Mouse (Mus musculus): ENCODE measurements around the gene Dzank1.

Dzank1 gene

GRCm38 (mm10) chr2:144467203-144467602 is 60.0 kb downstream of the Dzank1 start:
- no peak for DNase-seq (ENCODE audit: low read depth, low spot score)

GRCm38 (mm10) chr2:144465876-144466575 is 61.2 kb downstream of the Dzank1 start:
- no peak for DNase-seq (ENCODE audit: low read depth, low spot score)

- no peak for DNase-seq (ENCODE audit: low read depth, low spot score)
Measured at GRCm38 (mm10) chr2:144464799-144465760, 62.1 kb downstream of the Dzank1 start.

GRCm38 (mm10) chr2:144464182-144464581 is 63.0 kb downstream of the Dzank1 start:
- DNase-seq (ENCODE audit: low read depth, low spot score), result no peak

- peak; percentile 68 for DNase-seq (ENCODE audit: low read depth, low spot score)
Measured at GRCm38 (mm10) chr2:144458975-144459754, 68.0 kb downstream of the Dzank1 start.

GRCm38 (mm10) chr2:144458355-144458754 is 68.9 kb downstream of the Dzank1 start:
- DNase-seq (ENCODE audit: low read depth, low spot score), result no peak

- DNase-seq (ENCODE audit: low read depth, low spot score), result peak; percentile 48
Measured at GRCm38 (mm10) chr2:144452364-144453008, 74.7 kb downstream of the Dzank1 start.

GRCm38 (mm10) chr2:144450378-144450777 is 76.8 kb downstream of the Dzank1 start:
- DNase-seq (ENCODE audit: low read depth, low spot score), result no peak

- no peak for DNase-seq (ENCODE audit: low read depth, low spot score)
Measured at GRCm38 (mm10) chr2:144446360-144446999, 80.7 kb downstream of the Dzank1 start.

GRCm38 (mm10) chr2:144441386-144441915 is 85.8 kb downstream of the Dzank1 start:
- DNase-seq (ENCODE audit: low read depth, low spot score), result no peak

GRCm38 (mm10) chr2:144439191-144439700 is 88.0 kb downstream of the Dzank1 start:
- DNase-seq (ENCODE audit: low read depth, low spot score), result no peak

GRCm38 (mm10) chr2:144438424-144438823 is 88.8 kb downstream of the Dzank1 start:
- no peak for DNase-seq (ENCODE audit: low read depth, low spot score)

- no peak for DNase-seq (ENCODE audit: low read depth, low spot score)
Measured at GRCm38 (mm10) chr2:144435679-144436078, 91.5 kb downstream of the Dzank1 start.

GRCm38 (mm10) chr2:144431286-144431825 is 95.9 kb downstream of the Dzank1 start:
- DNase-seq (ENCODE audit: low read depth, low spot score), result no peak

GRCm38 (mm10) chr2:144429171-144429570 is 98.0 kb downstream of the Dzank1 start:
- no peak for DNase-seq (ENCODE audit: low read depth, low spot score)

GRCm38 (mm10) chr2:144428659-144429058 is 98.6 kb downstream of the Dzank1 start:
- no peak for DNase-seq (ENCODE audit: low read depth, low spot score)

- DNase-seq (ENCODE audit: low read depth, low spot score), result no peak
Measured at GRCm38 (mm10) chr2:144427852-144428251, 99.4 kb downstream of the Dzank1 start.

- no peak for DNase-seq (ENCODE audit: low read depth, low spot score)
Measured at GRCm38 (mm10) chr2:144425761-144426160, 101.5 kb downstream of the Dzank1 start.

- DNase-seq (ENCODE audit: low read depth, low spot score), result no peak
Measured at GRCm38 (mm10) chr2:144422094-144422675, 105.0 kb downstream of the Dzank1 start.
